Mouse (Mus musculus) heart, embryonic 16.5 days (tissue): Measurements from ENCODE around the gene Trpm5. TPM values are rescaled to one million over a fixed set of nuclear protein-coding genes. Genes with fewer than 3 reads are reported as not detected.

ENCODE experiments used
- ATAC-seq: fragments of 200-750 bp; cut with Nextera tagmentation; replicated peaks from 2 replicates; pipeline ENCODE4 v1.8.0; 2017; ENCODE audit warnings: moderate number of reproducible peaks; ENCODE audit not compliant: insufficient read depth, low FRiP score; ENCODE audit errors: extremely low read depth
- H3K27ac ChIP-seq: fragments of 300-500 bp; sonication (generic); 2 replicates; pipeline ENCODE4 v1.5.1; 2014; ENCODE audit warnings: mild to moderate bottlenecking, low read length, control low read depth, moderate library complexity
- H3K27me3 ChIP-seq: fragments of 300-500 bp; sonication (generic); 2 replicates; pipeline ENCODE4 v1.6.1; 2014; ENCODE audit warnings: low read length, mixed read lengths; ENCODE audit not compliant: control insufficient read depth, insufficient read depth
- H3K36me3 ChIP-seq: fragments of 300-500 bp; sonication (generic); 2 replicates; pipeline ENCODE4 v1.6.1; 2014; ENCODE audit not compliant: control insufficient read depth, insufficient read depth
- H3K4me1 ChIP-seq: fragments of 300-500 bp; sonication (generic); 2 replicates; pipeline ENCODE4 v1.6.1; 2014; ENCODE audit warnings: low read length, mixed read lengths; ENCODE audit not compliant: control insufficient read depth, insufficient read depth
- H3K4me2 ChIP-seq: fragments of 300-500 bp; sonication (generic); 2 replicates; pipeline ENCODE4 v1.6.1; 2014; ENCODE audit warnings: low read depth, mild to moderate bottlenecking, control low read depth, low read length
- H3K4me3 ChIP-seq: fragments of 300-500 bp; sonication (generic); 2 replicates; pipeline ENCODE4 v1.5.1; 2014; ENCODE audit warnings: mild to moderate bottlenecking, control low read depth, low read length
- H3K9ac ChIP-seq: fragments of 300-500 bp; sonication (generic); 2 replicates; pipeline ENCODE4 v1.6.1; 2014; ENCODE audit warnings: low read length, control low read depth
- H3K9me3 ChIP-seq: fragments of 300-500 bp; sonication (generic); replicated peaks from 2 replicates; pipeline ENCODE4 v1.6.1; 2016; ENCODE audit warnings: low read length; ENCODE audit not compliant: control insufficient read depth
- WGBS: fragments of 180-500 bp; shearing (Covaris S2); extraction: QIAGEN DNeasy Blood & Tissue Kit; methylation state at CpG from one replicate; pipeline ENCODE4 v1.1.7; 2014; 5-methylcytosine and 5-hydroxymethylcytosine counted together
- polyA plus RNA-seq: library from polyadenylated mRNA; unstranded; fragments of >200 nt; fragmentation: Nextera tagmentation; extraction: Ambion mirVana; gene quantifications from 2 replicates; pipeline ENCODE4 v1.2.1, GENCODE M21; 2015

Gene Trpm5
- polyA plus RNA-seq, 1 experiment from 2014 or later = 3.7 TPM

DNA sequence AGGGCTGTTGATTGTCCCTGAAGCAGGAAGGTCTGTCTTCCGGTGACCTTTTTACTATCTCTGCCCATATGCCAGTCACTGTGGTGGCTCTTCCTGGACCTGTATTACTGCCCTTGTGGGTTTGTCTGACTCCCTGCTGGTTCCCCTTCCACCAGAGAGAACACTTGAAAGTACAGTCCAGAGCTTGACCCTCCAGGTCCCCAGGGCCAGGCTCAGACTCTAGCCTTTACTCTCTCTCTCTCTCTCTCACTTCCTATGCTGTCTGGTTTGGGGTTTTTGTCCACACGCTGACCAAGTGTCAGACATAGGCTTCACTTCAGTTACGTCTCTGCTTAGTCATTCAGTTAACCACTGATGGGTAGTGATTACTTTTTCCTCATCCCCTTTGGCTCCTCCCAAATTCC lies 51.5 kb downstream of the Trpm5 start:
- ATAC-seq = no peak
- Histone ChIP-seq H3K27ac (peak overlapping the region; percentile 79), H3K27me3 (no peaks in the 10 kb centered on the region), H3K9ac (no peak overlapping the region; the same call in 1 of the 2 replicates), H3K9me3 (peaks cover 5% of the 10 kb centered on the region), H3K4me1 (peaks cover 23% of the 10 kb centered on the region), H3K36me3 (no peaks in the 10 kb centered on the region), H3K4me3 (no peak overlapping the region), H3K4me2 (no peak overlapping the region)
- 70% methylated on average over 3 of the region's 3 CpGs for WGBS

DNA sequence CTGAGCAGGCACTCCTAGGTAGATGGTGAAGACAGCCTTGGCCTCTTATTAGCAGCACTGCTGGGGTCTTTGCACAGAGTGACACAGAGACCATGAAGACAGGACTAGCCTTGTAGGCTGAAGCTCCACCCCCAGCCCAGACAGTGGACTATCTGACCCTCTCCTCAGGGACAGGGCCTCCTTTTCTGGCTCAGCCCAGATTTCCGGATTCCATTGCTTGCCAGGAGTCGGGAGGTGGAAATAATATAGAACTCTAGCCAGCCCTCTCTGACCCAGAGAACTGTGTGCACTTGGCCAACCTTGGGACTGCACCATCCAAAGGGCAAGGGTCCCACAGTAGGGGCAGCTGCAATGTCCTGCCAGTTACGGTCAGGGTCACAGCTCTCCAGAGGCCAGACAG lies 52.4 kb downstream of the Trpm5 start:
- WGBS = 23% methylated on average over 3 of the region's 3 CpGs
- H3K4me1 ChIP-seq = peaks cover 23% of the 10 kb centered on the region
- H3K4me2 ChIP-seq = no peak overlapping the region
- H3K4me3 ChIP-seq = no peak overlapping the region
- H3K27me3 ChIP-seq = no peaks in the 10 kb centered on the region
- peaks cover 5% of the 10 kb centered on the region for H3K9me3 ChIP-seq
- H3K9ac ChIP-seq = peak overlapping the region; percentile 16; the same call in 1 of the 2 replicates
- H3K27ac ChIP-seq = peak overlapping the region; percentile 79
- peak; percentile 88 for ATAC-seq
- H3K36me3 ChIP-seq = no peaks in the 10 kb centered on the region

DNA sequence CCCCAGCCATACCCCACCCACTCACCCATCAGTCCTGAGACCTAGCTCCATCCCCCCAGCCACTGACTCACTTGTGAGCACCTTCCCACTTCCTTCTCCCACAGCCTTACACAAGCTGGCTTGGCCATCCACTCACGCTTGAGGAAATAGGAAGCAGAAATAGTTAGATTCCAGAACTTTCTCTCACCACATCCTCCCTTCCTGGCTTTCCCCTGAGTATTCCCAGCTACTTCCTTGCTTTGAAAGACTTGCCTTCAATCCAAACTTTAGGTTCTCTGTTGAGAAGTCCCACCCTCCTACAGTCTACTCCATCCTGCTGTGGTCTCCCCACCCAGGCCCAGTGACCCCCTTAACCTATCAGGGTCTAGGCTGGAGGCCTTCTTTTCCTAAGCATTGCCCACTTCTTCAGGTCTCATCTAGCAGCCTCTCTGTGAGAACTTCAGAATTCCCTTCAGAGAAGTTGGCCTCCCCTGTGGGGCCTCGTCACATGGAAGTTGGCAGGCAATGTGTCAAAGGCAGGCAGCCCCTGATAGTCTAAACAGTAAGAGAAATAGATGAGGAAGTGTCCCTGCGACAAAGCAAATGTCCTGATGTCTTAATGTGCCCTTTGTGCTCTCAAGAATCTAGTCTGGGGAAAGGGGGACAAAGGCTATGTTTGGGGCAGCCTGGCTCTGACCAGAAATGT lies 53.2 kb downstream of the Trpm5 start:
- Histone ChIP-seq H3K4me1 (peaks cover 23% of the 10 kb centered on the region), H3K4me2 (no peak overlapping the region), H3K4me3 (no peak overlapping the region), H3K9ac (no peak overlapping the region), H3K27ac (peak overlapping the region; percentile 79), H3K36me3 (no peaks in the 10 kb centered on the region), H3K27me3 (no peaks in the 10 kb centered on the region), H3K9me3 (peaks cover 5% of the 10 kb centered on the region)
- ATAC-seq = peak; percentile 5; the same call in 1 of the 2 replicates
- 47% methylated on average over 3 of the region's 3 CpGs for WGBS

DNA sequence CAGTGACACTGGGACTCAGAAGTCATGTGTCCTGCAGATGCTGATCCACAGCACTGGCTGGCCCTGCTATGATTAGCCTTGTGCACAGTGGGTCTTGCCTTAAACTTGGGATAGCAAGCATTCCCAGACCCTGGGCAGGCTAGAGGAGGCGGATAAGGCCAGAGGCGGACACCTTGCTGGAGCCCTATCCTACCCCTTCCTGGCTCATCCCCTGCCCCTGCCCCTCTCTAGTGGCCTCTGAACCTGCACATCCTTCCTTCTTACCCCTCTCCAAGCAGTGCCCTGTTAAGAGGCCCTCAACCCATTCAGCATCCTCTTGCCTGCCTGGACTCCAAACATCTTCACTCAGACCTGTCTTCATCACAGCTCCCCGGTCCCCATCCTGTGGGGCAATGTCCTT lies 53.9 kb downstream of the Trpm5 start:
- Histone ChIP-seq H3K27me3 (no peaks in the 10 kb centered on the region), H3K27ac (no peak overlapping the region), H3K9me3 (peaks cover 5% of the 10 kb centered on the region), H3K4me1 (peaks cover 23% of the 10 kb centered on the region), H3K36me3 (no peaks in the 10 kb centered on the region), H3K4me2 (no peak overlapping the region), H3K4me3 (no peak overlapping the region), H3K9ac (no peak overlapping the region)
- no peak for ATAC-seq
- 97% methylated on average over 3 of the region's 3 CpGs for WGBS

DNA sequence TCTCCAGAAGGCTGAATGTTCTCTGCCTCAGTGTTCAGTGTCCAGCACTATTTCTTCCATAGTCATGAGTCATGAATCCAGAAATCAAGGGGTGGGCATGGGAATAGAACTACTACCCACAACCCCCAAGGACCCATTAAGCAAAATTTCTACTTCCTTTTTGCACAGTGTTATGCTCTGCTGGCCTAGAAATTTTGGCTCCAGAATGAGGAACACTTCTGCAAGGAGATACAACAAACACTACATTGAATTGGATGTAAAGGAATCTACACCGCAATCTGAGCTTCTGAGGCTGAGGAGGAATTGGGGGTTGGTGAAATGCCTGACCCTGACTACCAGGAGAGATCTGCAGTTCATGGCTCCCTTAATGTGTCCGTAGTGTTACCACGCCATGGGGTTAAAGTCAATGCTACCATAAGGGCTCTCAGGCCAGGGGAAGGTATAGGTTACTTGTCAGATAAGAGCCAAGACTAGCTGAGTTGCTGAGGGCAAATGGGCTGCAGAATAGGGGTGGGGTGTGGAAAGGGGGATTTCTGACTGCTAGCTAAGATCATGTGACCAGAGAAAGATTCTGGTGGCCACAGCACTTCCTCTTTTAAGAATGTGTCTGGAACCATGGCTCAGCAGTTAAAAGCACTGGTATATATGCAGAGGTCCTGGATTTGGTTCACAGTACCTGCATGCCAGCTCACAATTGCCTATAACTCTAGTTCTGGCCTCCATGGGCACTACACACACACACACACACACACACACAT lies 56.1 kb downstream of the Trpm5 start:
- Histone ChIP-seq H3K4me2 (no peak overlapping the region), H3K27me3 (no peaks in the 10 kb centered on the region), H3K27ac (no peak overlapping the region), H3K4me3 (no peak overlapping the region), H3K4me1 (peaks cover 27% of the 10 kb centered on the region), H3K9me3 (no peaks in the 10 kb centered on the region), H3K36me3 (peaks cover 3% of the 10 kb centered on the region; the same call in 1 of the 2 replicates), H3K9ac (no peak overlapping the region)
- ATAC-seq = no peak
- 89% methylated on average over 3 of the region's 3 CpGs for WGBS

DNA sequence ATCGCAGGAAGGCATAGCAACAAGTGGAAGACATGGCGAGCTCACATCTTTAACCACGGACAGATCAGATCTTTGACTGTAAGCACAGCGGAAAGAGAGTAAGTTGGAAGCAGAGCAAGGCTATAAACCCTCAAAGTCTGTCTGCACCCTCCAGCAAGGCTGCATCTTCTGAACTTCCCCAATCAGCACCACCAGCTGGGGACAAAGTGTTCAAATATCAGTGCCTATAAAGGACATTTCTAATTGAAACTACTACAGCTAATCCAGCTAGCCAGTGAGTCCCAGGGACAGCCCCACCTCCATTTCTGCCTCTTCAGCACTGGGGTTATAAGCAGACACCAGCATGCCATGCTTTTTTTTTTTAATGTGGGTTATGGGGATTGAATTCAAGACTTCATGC lies 57.1 kb downstream of the Trpm5 start:
- WGBS = 94% methylated on average over 4 of the region's 4 CpGs
- Histone ChIP-seq H3K9ac (no peak overlapping the region), H3K4me1 (peaks cover 21% of the 10 kb centered on the region), H3K4me3 (no peak overlapping the region), H3K9me3 (no peaks in the 10 kb centered on the region), H3K27ac (no peak overlapping the region), H3K4me2 (no peak overlapping the region), H3K36me3 (peaks cover 3% of the 10 kb centered on the region; the same call in 1 of the 2 replicates), H3K27me3 (no peaks in the 10 kb centered on the region)
- ATAC-seq = no peak

DNA sequence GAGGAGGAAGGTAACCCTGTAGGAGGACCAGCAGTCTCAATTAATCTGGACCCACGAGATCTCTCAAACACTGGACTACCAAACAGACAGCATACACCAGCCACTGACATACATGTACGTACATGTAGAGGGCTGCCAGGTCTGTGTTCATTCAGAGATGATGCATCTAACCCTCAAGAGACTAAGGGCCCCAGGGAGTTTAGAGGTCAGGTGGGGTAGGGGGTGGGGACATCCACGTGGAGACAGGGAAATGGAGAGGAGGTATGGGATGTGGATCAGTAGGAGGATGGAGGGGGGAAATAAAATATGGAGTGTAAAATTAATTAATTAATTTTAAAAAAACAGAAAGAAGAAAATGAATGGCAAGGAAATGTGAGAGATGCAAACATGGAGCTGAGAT lies 57.7 kb downstream of the Trpm5 start:
- WGBS = 77% methylated on average over 3 of the region's 3 CpGs
- H3K27ac ChIP-seq = no peak overlapping the region
- no peaks in the 10 kb centered on the region for H3K27me3 ChIP-seq
- H3K4me2 ChIP-seq = no peak overlapping the region
- H3K36me3 ChIP-seq = peaks cover 3% of the 10 kb centered on the region; the same call in 1 of the 2 replicates
- peaks cover 18% of the 10 kb centered on the region for H3K4me1 ChIP-seq
- no peaks in the 10 kb centered on the region for H3K9me3 ChIP-seq
- ATAC-seq = no peak
- no peak overlapping the region for H3K9ac ChIP-seq
- H3K4me3 ChIP-seq = no peak overlapping the region

DNA sequence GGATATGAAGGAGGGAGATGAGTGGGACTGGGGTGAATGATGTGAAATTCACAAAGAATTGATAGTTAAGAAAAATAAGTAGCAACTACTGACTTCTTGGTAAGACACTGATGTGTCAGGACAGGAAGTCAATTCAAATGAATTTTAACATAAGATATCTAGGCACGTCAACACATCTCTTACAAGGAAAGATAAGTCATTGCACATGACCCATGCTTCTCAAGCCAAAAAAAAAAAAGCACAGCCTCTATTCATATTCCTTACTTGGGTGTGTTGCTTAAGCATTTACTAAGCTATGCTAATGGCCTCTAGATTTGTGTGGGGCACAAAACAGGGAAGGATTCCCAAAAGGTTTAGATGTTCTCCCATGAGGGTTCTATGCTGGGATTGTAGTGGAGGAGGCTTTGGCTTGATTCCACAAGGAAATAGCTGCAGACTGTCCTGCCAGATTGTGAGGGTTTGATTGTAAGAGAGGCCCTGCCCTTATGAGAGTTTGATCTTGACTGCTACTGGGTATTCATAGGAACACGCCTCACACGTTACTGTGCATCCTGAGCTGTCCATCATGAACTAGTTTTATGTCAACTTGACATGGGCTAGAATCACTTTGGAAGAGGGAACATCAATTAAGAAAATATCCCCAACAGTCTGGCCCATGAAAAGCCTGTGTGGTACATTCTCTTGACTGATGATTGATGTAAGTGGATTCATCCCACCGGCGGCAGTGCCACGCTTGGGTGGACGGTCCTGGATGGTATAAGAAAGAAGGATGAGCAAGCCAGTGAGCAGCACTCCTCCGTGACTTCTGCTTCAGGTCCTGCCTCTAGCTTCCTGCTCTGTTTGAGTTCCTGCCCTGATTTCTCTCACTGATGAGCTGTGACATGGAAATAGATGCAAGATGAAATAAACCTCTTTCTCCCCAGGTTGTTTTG lies 59.7 kb downstream of the Trpm5 start:
- H3K4me2 ChIP-seq = no peak overlapping the region
- peaks cover 14% of the 10 kb centered on the region for H3K4me1 ChIP-seq
- H3K27me3 ChIP-seq = no peaks in the 10 kb centered on the region
- WGBS = 77% methylated on average over 8 of the region's 8 CpGs
- H3K36me3 ChIP-seq = peaks cover 3% of the 10 kb centered on the region; the same call in 1 of the 2 replicates
- ATAC-seq = peak; percentile 31; the same call in 1 of the 2 replicates
- no peaks in the 10 kb centered on the region for H3K9me3 ChIP-seq
- H3K4me3 ChIP-seq = no peak overlapping the region
- H3K27ac ChIP-seq = no peak overlapping the region
- H3K9ac ChIP-seq = no peak overlapping the region
